9 mouse cellular contexts compared by ENCODE assay signal in genomic region chr5:74311865-74312264, GRCm38 (mm10).
DNase-seq lines count a peak whose midpoint lies in the region; ATAC-seq and TF ChIP-seq lines count a peak whose summit lies in the region.
"Had no signal": no experiment of that assay in that cellular context is flagged by ENCODE, and none has a peak within 500 bp of the region (broad histone marks: within the 10 kb centered on the region; RNA-seq: fewer than 3 reads in every experiment).

No protein-coding gene starts in this region.

- no peak for ATAC-seq in CD4-positive, CD25-positive, alpha-beta regulatory T cell, adult 4 months

- no peak for TF ChIP-seq POLR2A in kidney, adult 2 months (IDR thresholded peaks at IDR 0.05; ENCODE audit: low read depth, low read length)

- 76% methylated on average over 6 of the region's 6 CpGs for WGBS in kidney, adult 2 months

- H3K36me3 ChIP-seq in kidney, adult 2 months (ENCODE audit: control insufficient read depth, insufficient read depth, low read length), result no peaks in the 10 kb centered on the region
- H3K36me3 ChIP-seq: heart, embryonic 15.5 days had no signal

- H3K4me3 ChIP-seq in kidney, adult 2 months (ENCODE audit: insufficient read depth, low read depth, low read length), result no peak overlapping the region
- H3K4me3 ChIP-seq: heart, embryonic 15.5 days had no signal

- H3K4me1 ChIP-seq in kidney, adult 2 months (ENCODE audit: control insufficient read depth, insufficient read depth, low read length), result no peaks in the 10 kb centered on the region

- no peak overlapping the region; the same call in 1 of the 2 replicates for H3K27ac ChIP-seq in kidney, adult 2 months (ENCODE audit: insufficient read depth, low read depth, low read length)
- H3K27ac ChIP-seq: heart, embryonic 15.5 days had no signal

- peak; percentile 42 for DNase-seq in kidney, adult 2 months
- no peak for DNase-seq in kidney, adult 8-10 months
- DNase-seq in urinary bladder, postnatal 14 days (ENCODE audit: low spot score), result peak; percentile 35
- DNase-seq in urinary bladder, postnatal 10 days (ENCODE audit: low spot score), result no peak
- DNase-seq in kidney, postnatal 10 days, result peak; percentile 39
- DNase-seq in right cerebral cortex, adult 2 months (ENCODE audit: low spot score in 2 of 2), result no peak
- no peak for DNase-seq in spleen, postnatal 10 days (ENCODE audit: low spot score in 2 of 2)

- TF ChIP-seq CTCF in kidney, adult 2 months (conservative IDR thresholded peaks at IDR 0.05; ENCODE audit: insufficient read depth, insufficient read length, low read depth, low read length), result no peak

- H3K27me3 ChIP-seq in kidney, adult 2 months (replicated peaks; ENCODE audit: control insufficient read depth, insufficient read depth, low read length), result no peaks in the 10 kb centered on the region
- H3K27me3 ChIP-seq: heart, embryonic 15.5 days had no signal

Comparison
In these comparisons a context has a peak if more than half of its experiments do, and no peak if none do; other contexts are left out.
1. DNase-seq: peak in kidney, adult 2 months (single experiment), urinary bladder, postnatal 14 days (single experiment) and kidney, postnatal 10 days (single experiment); none in kidney, adult 8-10 months (0 of 2), urinary bladder, postnatal 10 days (single experiment), right cerebral cortex, adult 2 months (0 of 2) and spleen, postnatal 10 days (0 of 2).